Mouse (Mus musculus): ENCODE data around the gene Col15a1. TPM values are rescaled to one million over a fixed set of nuclear protein-coding genes. Genes with fewer than 3 reads are reported as not detected.

The Col15a1 gene
- polyA plus RNA-seq (2017; shearing (Covaris generic)) = 0.96 TPM

DNA sequence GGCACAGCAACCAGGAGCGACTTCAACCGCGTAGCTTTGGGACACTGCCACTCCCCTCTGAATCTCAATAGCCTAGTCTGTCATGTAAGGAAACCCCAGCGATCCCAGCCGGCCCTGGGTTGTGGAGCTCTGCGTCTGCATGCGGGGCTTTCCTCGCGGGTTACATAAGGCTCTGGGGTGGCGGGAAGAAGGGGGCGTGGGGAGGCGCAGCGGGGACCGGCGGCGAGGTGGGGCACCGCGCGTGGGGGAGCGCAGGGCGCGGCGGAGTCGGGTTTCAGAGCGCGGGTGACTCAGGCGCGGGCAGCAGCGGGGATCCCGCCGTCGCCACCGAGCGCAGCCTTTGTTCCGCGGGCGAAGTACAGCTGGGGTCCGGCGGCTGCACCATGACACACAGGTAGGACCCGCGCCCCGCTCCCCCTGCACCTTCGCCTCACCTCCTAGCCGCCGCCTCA lies at the start of gene Col15a1:
Gene Col15a1, plus strand, starts transcription at position 193 of the 452 bp plus-strand sequence.

GRCm38 (mm10) chr4:47352803-47353388 lies 144.9 kb downstream of the Col15a1 start, which contains the start of gene Tgfbr1:
Gene Tgfbr1 (plus strand): TSS chr4:47353222.

Other genes with a start within 250 kb of the Col15a1 start
- 0.08 TPM for gene Gabbr2, start 216.3 kb upstream of the Col15a1 start, polyA plus RNA-seq (2017; shearing (Covaris generic))
- 0.49 TPM for gene Anks6, start 150.7 kb upstream of the Col15a1 start, polyA plus RNA-seq (2017; shearing (Covaris generic))
- gene Galnt12, start 116.3 kb upstream of the Col15a1 start, polyA plus RNA-seq (2017; shearing (Covaris generic)) = 41.8 TPM
- 72.3 TPM for gene Tgfbr1, start 145.1 kb downstream of the Col15a1 start, polyA plus RNA-seq (2017; shearing (Covaris generic))